Mouse (Mus musculus) retina, embryonic 14.5 days (tissue): ENCODE results near the gene Gm21312.
"Not testable (repeated sequence)": the region's sequence is repeated elsewhere in the genome, so short reads cannot be mapped to it uniquely, and the experiment has no call there.

Experiments
- DNase-seq: peaks from one replicate; pipeline ENCODE4 v3.0.0-alpha.2; 2015; ENCODE audit warnings: low spot score

Gene Gm21312

DNA sequence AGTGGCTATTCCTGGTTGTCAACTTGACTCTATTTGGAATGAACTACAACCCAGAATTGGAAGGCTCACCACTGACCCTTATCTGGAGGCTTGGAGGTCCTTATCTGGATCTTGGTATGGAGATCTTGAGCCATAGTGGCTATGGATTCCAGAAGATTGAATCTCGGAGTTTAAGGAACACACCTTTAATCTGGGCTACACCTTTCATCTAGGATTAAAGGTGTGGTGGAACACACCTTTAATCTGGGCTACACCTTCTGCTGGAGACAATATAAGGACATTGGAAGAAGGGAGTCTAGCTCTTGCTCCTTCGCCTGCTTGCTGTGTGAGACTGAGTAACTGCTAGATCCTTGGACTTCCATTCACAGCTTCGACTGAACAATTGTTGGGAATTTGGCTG is at the start of gene Gm21312:
Gene Gm21312, plus strand, starts transcription at position 301 of the 400 bp plus-strand sequence.
- DNase-seq, result not testable (repeated sequence)

DNA sequence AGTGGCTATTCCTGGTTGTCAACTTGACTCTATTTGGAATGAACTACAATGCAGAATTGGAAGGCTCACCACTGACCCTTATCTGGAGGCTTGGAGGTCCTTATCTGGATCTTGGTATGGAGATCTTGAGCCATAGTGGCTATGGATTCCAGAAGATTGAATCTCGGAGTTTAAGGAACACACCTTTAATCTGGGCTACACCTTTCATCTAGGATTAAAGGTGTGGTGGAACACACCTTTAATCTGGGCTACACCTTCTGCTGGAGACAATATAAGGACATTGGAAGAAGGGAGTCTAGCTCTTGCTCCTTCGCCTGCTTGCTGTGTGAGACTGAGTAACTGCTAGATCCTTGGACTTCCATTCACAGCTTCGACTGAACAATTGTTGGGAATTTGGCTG is 34.1 kb upstream of the Gm21312 start, which contains the start of gene Gm21293:
Gene Gm21293, plus strand, starts transcription at position 301 of the 400 bp plus-strand sequence.
- DNase-seq, result not testable (repeated sequence)

DNA sequence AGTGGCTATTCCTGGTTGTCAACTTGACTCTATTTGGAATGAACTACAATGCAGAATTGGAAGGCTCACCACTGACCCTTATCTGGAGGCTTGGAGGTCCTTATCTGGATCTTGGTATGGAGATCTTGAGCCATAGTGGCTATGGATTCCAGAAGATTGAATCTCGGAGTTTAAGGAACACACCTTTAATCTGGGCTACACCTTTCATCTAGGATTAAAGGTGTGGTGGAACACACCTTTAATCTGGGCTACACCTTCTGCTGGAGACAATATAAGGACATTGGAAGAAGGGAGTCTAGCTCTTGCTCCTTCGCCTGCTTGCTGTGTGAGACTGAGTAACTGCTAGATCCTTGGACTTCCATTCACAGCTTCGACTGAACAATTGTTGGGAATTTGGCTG is 25.6 kb upstream of the Gm21312 start, which contains the start of gene Gm6763:
Gene Gm6763, plus strand, starts transcription at position 301 of the 400 bp plus-strand sequence.
- not testable (repeated sequence) for DNase-seq

DNA sequence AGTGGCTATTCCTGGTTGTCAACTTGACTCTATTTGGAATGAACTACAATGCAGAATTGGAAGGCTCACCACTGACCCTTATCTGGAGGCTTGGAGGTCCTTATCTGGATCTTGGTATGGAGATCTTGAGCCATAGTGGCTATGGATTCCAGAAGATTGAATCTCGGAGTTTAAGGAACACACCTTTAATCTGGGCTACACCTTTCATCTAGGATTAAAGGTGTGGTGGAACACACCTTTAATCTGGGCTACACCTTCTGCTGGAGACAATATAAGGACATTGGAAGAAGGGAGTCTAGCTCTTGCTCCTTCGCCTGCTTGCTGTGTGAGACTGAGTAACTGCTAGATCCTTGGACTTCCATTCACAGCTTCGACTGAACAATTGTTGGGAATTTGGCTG is 17.1 kb upstream of the Gm21312 start, which contains the start of gene Gm8764:
Gene Gm8764, plus strand, starts transcription at position 301 of the 400 bp plus-strand sequence.
- not testable (repeated sequence) for DNase-seq

DNA sequence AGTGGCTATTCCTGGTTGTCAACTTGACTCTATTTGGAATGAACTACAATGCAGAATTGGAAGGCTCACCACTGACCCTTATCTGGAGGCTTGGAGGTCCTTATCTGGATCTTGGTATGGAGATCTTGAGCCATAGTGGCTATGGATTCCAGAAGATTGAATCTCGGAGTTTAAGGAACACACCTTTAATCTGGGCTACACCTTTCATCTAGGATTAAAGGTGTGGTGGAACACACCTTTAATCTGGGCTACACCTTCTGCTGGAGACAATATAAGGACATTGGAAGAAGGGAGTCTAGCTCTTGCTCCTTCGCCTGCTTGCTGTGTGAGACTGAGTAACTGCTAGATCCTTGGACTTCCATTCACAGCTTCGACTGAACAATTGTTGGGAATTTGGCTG is 8.6 kb upstream of the Gm21312 start, which contains the start of gene Gm21304:
Gene Gm21304, plus strand, starts transcription at position 301 of the 400 bp plus-strand sequence.
- DNase-seq, result not testable (repeated sequence)

DNA sequence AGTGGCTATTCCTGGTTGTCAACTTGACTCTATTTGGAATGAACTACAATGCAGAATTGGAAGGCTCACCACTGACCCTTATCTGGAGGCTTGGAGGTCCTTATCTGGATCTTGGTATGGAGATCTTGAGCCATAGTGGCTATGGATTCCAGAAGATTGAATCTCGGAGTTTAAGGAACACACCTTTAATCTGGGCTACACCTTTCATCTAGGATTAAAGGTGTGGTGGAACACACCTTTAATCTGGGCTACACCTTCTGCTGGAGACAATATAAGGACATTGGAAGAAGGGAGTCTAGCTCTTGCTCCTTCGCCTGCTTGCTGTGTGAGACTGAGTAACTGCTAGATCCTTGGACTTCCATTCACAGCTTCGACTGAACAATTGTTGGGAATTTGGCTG is 8.4 kb downstream of the Gm21312 start, which contains the start of gene Gm20765:
Gene Gm20765, plus strand, starts transcription at position 301 of the 400 bp plus-strand sequence.
- not testable (repeated sequence) for DNase-seq

DNA sequence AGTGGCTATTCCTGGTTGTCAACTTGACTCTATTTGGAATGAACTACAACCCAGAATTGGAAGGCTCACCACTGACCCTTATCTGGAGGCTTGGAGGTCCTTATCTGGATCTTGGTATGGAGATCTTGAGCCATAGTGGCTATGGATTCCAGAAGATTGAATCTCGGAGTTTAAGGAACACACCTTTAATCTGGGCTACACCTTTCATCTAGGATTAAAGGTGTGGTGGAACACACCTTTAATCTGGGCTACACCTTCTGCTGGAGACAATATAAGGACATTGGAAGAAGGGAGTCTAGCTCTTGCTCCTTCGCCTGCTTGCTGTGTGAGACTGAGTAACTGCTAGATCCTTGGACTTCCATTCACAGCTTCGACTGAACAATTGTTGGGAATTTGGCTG is 16.9 kb downstream of the Gm21312 start, which contains the start of gene Gm4340:
Gene Gm4340, plus strand, starts transcription at position 301 of the 400 bp plus-strand sequence.
- not testable (repeated sequence) for DNase-seq

DNA sequence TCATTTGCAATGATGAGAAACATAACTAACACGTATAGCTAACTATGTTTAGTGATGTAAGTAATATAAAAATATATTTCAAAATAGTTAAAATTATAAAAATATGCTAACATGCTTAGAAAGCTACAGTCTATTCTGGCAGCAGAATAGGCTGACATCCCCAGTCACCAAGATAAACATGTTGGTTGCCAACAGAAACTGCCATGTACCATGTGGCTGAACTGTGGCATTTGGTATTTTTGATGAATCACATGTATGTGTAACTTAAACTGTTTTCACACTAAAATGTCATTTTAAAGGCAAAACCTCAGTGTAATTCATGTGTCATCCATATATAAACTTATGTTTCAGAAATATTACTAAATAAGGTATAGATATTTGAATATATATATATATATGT is 32.8 kb downstream of the Gm21312 start:
- DNase-seq, result no peak

DNA sequence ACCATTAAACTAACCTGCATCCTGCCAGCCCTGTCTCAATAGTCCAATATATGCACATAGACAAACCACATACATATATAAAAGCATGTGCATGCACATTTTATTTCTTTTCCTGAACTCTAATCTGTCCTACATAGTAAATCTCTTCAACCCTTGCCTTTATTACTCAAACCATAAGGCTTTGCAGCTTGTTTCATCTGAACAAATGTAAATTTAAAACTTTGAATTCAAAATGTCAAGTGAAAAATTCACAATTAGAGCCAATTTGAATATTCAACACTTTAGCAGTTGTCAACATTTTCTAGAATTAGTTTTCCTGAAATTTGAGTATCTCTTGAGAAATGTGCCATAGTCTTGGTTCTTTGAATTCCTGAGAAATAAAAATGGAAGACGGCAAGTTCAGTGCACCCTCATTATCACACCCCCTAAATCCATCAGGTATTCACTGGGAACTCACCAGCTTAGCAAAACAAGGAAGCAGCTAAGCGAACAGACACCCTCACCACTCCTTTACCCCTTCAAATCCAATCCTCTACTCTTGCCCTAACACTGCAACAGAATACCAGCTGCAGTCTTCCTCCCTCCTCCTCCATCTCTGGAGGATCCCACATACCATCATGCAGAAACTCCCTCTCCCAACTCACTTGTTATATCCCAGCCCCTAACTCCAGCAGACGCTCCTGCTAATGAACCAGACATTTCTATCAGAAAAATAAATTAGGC is 33.6 kb downstream of the Gm21312 start:
- no peak for DNase-seq

DNA sequence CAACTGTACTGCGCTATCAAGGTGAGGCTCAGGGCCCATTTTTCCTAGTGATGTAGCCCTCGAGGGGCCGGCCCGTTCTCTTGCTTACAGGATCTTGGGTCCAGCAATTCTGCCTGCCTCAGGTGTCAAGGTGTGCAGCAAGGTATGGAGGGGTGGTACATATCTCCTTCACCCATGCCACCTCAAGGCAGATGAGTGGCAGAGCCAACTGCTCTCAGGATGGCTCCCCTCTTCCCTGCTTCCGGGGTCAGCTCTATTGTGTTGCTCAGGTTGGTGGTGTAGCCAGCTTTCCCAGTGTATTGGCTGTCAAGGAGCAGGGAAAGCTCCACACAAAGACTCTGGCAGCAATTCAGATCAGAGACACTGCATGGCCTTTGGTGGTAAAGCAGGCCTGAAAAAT is 37.7 kb downstream of the Gm21312 start:
- no peak for DNase-seq

DNA sequence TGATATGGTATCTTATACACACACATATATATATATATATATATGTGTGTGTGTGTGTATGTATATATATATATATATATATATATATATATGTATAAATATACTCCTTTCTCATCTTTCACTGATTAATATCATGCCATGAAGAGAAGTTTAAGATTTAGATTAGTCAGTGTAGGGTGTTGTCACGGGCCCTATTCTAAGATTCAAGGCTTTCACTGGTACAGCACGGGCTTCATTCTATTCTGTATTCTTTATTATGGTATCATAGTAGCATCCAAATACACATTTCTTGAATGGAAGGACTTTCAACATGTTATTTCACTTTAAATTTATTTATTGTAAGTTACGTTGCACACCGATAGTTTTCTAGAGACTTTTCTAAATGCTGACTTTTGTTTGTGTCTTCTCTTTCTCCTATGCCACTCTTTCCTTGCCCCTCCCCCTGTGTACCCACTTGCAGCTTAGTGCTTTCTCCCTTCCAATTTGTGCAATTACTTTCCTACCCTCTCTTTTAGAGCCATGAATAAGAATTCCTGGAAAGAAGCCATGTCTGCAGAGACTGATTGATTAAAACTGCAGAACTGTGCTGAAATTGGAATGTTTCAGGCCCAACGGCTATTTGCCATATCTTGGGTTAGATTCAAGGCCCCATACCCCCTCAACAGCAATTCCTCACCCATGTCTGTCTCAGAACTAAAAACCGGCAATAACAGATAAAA is 43.6 kb downstream of the Gm21312 start:
- DNase-seq, result no peak
